Mouse (Mus musculus): ENCODE results near the gene Mamdc2.

GRCm38 (mm10) chr19:23357253-23357652, 91.0 kb downstream of the Mamdc2 start:
- TF ChIP-seq CTCF (IDR thresholded peaks at IDR 0.05; ENCODE audit: low read depth, low read length) (no peak), POLR2A (IDR thresholded peaks at IDR 0.05; ENCODE audit: borderline replicate concordance, low read depth, low read length) (no peak)
